9 mouse cellular contexts compared by ENCODE assay signal in the genomic region with DNA sequence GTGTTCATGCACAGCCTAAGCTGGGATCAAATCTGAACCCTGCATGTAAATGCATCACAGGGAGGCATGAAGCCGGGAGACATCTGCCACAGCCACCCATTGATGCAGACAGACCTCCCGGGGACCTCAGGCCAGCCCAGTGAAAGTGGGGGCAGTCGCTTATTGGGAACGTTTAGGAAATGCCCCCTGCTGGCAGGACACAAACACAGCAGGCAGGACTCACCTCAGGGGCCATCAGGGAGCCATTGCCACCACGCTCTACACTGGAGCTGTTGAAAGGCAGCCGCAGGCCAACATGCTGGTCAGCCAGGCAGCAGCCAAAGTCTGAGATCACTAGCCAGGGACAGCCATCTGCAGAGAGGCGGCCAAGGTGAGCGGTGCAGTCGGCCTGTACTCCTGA. TPM values are rescaled to one million over a fixed set of nuclear protein-coding genes. Genes with fewer than 3 reads are reported as not detected.
DNase-seq lines count a peak whose midpoint lies in the region; ATAC-seq and TF ChIP-seq lines count a peak whose summit lies in the region.
"Had no signal": no experiment of that assay in that cellular context is flagged by ENCODE, and none has a peak within 500 bp of the region (broad histone marks: within the 10 kb centered on the region; RNA-seq: fewer than 3 reads in every experiment).

No protein-coding gene starts in this region.

- no peak for DNase-seq in kidney, adult 2 months
- DNase-seq in 3T3-L1 (ENCODE audit: low read depth, low spot score) = peak; percentile 38
- peak; percentile 44 for DNase-seq in limb, embryonic 10.5 days (ENCODE audit: low spot score)
- DNase-seq in right cerebral cortex, postnatal 36 days (ENCODE audit: low spot score in 2 of 2) = no peak
- no peak for DNase-seq in adrenal gland, adult 8-10 months

- no peaks in the 10 kb centered on the region; the same call in 1 of the 2 replicates for H3K36me3 ChIP-seq in kidney, adult 2 months (ENCODE audit: control insufficient read depth, insufficient read depth, low read length)
- H3K36me3 ChIP-seq in kidney, embryonic 14.5 days (ENCODE audit: control insufficient read depth, insufficient read depth, low read length) = peaks cover 49% of the 10 kb centered on the region
- peaks cover 48% of the 10 kb centered on the region for H3K36me3 ChIP-seq in E14TG2a.4 (ENCODE audit: insufficient read depth, low read length)
- H3K36me3 ChIP-seq in limb, embryonic 10.5 days = peaks cover 84% of the 10 kb centered on the region

- no peak overlapping the region for H3K4me2 ChIP-seq in kidney, embryonic 14.5 days (replicated peaks; ENCODE audit: low read depth, low read length)
- H3K4me2 ChIP-seq: embryonic facial prominence, embryonic 12.5 days; hindbrain, embryonic 15.5 days had no signal

- 70% methylated on average over 9 of the region's 9 CpGs for WGBS in kidney, adult 2 months
- 75% methylated on average over 9 of the region's 9 CpGs for WGBS in kidney, embryonic 14.5 days
- 76% methylated on average over 9 of the region's 9 CpGs for whole genome bisulfite sequencing in limb, embryonic 10.5 days

- H3K27ac ChIP-seq in kidney, adult 2 months (ENCODE audit: insufficient read depth, low read depth, low read length) = no peak overlapping the region
- H3K27ac ChIP-seq in kidney, embryonic 14.5 days (ENCODE audit: low read depth, low read length) = no peak overlapping the region
- no peak overlapping the region for H3K27ac ChIP-seq in limb, embryonic 10.5 days
- H3K27ac ChIP-seq: embryonic facial prominence, embryonic 12.5 days; hindbrain, embryonic 15.5 days had no signal

- no peak overlapping the region for H3K9ac ChIP-seq in kidney, embryonic 14.5 days (ENCODE audit: low read depth, low read length)
- H3K9ac ChIP-seq: embryonic facial prominence, embryonic 12.5 days; hindbrain, embryonic 15.5 days had no signal

- ATAC-seq in kidney, embryonic 14.5 days (ENCODE audit: low FRiP score, low TSS enrichment) = no peak

- H3K9me3 ChIP-seq in kidney, embryonic 14.5 days (ENCODE audit: control insufficient read depth, low read length) = no peaks in the 10 kb centered on the region
- H3K9me3 ChIP-seq in E14TG2a.4 (ENCODE audit: low read length) = no peaks in the 10 kb centered on the region
- H3K9me3 ChIP-seq in limb, embryonic 10.5 days (replicated peaks) = no peaks in the 10 kb centered on the region
- H3K9me3 ChIP-seq: embryonic facial prominence, embryonic 12.5 days; hindbrain, embryonic 15.5 days had no signal

- no peak for TF ChIP-seq POLR2A in kidney, adult 2 months (IDR thresholded peaks at IDR 0.05; ENCODE audit: low read depth, low read length)

- no peaks in the 10 kb centered on the region for H3K4me1 ChIP-seq in kidney, adult 2 months (ENCODE audit: control insufficient read depth, insufficient read depth, low read length)
- H3K4me1 ChIP-seq in kidney, embryonic 14.5 days (ENCODE audit: control insufficient read depth, insufficient read depth, low read length) = no peaks in the 10 kb centered on the region
- H3K4me1 ChIP-seq in E14TG2a.4 (replicated peaks; ENCODE audit: low read depth, low read length) = peaks cover 61% of the 10 kb centered on the region
- no peaks in the 10 kb centered on the region for H3K4me1 ChIP-seq in limb, embryonic 10.5 days
- H3K4me1 ChIP-seq: embryonic facial prominence, embryonic 12.5 days; hindbrain, embryonic 15.5 days had no signal

- no peak overlapping the region for H3K4me3 ChIP-seq in kidney, adult 2 months (ENCODE audit: insufficient read depth, low read depth, low read length)
- H3K4me3 ChIP-seq in kidney, embryonic 14.5 days (ENCODE audit: low read length) = no peak overlapping the region
- no peak overlapping the region for H3K4me3 ChIP-seq in E14TG2a.4 (replicated peaks; ENCODE audit: low read length)
- H3K4me3 ChIP-seq in limb, embryonic 10.5 days = no peak overlapping the region
- H3K4me3 ChIP-seq: embryonic facial prominence, embryonic 12.5 days; hindbrain, embryonic 15.5 days had no signal

- peak; percentile 49 for TF ChIP-seq CTCF in kidney, adult 2 months (conservative IDR thresholded peaks at IDR 0.05; ENCODE audit: insufficient read depth, insufficient read length, low read depth, low read length)
- TF ChIP-seq CTCF in E14TG2a.4 (conservative IDR thresholded peaks at IDR 0.05; ENCODE audit: low read length) = peak; percentile 58

- H3K27me3 ChIP-seq in kidney, adult 2 months (replicated peaks; ENCODE audit: control insufficient read depth, insufficient read depth, low read length) = no peaks in the 10 kb centered on the region
- H3K27me3 ChIP-seq in kidney, embryonic 14.5 days (ENCODE audit: control insufficient read depth, insufficient read depth, low read length) = no peaks in the 10 kb centered on the region
- no peaks in the 10 kb centered on the region for H3K27me3 ChIP-seq in E14TG2a.4 (ENCODE audit: insufficient read depth, low read length)
- H3K27me3 ChIP-seq in limb, embryonic 10.5 days (ENCODE audit: low read depth, poor library complexity, severe bottlenecking) = no peaks in the 10 kb centered on the region
- H3K27me3 ChIP-seq: embryonic facial prominence, embryonic 12.5 days; hindbrain, embryonic 15.5 days had no signal

RNA-seq across cellular contexts. Expression of a gene that starts 10.3 kb away (rescaled TPM):
- 226 and 272 TPM in 2 replicates for polyA plus RNA-seq in kidney, adult 2 months (2012; rRNA removed)
- polyA plus RNA-seq in kidney, embryonic 14.5 days (2014; fragmentation: Nextera tagmentation; extraction: Ambion mirVana) = 25.7 and 27.1 TPM in 2 replicates
- polyA plus RNA-seq in limb, embryonic 10.5 days (2016; fragmentation: Nextera tagmentation; extraction: Ambion mirVana) = 23.9 and 32.8 TPM in 2 replicates
- 100 to 1,000 TPM; 172 to 218 (median 206) TPM for total RNA-seq in adrenal gland, adult 8-10 months (2022)

RNA-seq across cellular contexts. Expression of a gene that starts 11.3 kb away (rescaled TPM):
- polyA plus RNA-seq in kidney, adult 2 months (2012; rRNA removed) = 157 and 169 TPM in 2 replicates
- polyA plus RNA-seq in kidney, embryonic 14.5 days (2014; fragmentation: Nextera tagmentation; extraction: Ambion mirVana) = 299 and 332 TPM in 2 replicates
- polyA plus RNA-seq in limb, embryonic 10.5 days (2016; fragmentation: Nextera tagmentation; extraction: Ambion mirVana) = 311 and 314 TPM in 2 replicates
- total RNA-seq in adrenal gland, adult 8-10 months (2022) = 100 to 1,000 TPM; 138 to 154 (median 143) TPM

RNA-seq across cellular contexts. Expression of a gene that starts 52.0 kb away (rescaled TPM):
- polyA plus RNA-seq in kidney, adult 2 months (2012; rRNA removed) = 394 and 454 TPM in 2 replicates
- polyA plus RNA-seq in kidney, embryonic 14.5 days (2014; fragmentation: Nextera tagmentation; extraction: Ambion mirVana) = 21.7 TPM in 2 replicates
- polyA plus RNA-seq in limb, embryonic 10.5 days (2016; fragmentation: Nextera tagmentation; extraction: Ambion mirVana) = 4.1 and 4.9 TPM in 2 replicates
- 10 to 100 TPM in 2 of 4 experiments, 1 to 10 TPM in 2; 7.2 to 20.4 (median 14.7) TPM for total RNA-seq in adrenal gland, adult 8-10 months (2022)

Comparison
In these comparisons a context has a peak if more than half of its experiments do, and no peak if none do; other contexts are left out.
1. RNA of a gene that starts 52.0 kb away (polyA plus RNA-seq): 394 to 454 TPM in kidney, adult 2 months; 21.7 TPM in kidney, embryonic 14.5 days and 4.1 to 4.9 TPM in limb, embryonic 10.5 days; every median in the first group is over 10 times any median in the second.
2. DNase-seq: peak in 3T3-L1 (single experiment) and limb, embryonic 10.5 days (single experiment); none in kidney, adult 2 months (single experiment), right cerebral cortex, postnatal 36 days (0 of 2) and adrenal gland, adult 8-10 months (single experiment).